Mouse (Mus musculus): ENCODE measurements around the gene Samd1.

The Samd1 gene

DNA sequence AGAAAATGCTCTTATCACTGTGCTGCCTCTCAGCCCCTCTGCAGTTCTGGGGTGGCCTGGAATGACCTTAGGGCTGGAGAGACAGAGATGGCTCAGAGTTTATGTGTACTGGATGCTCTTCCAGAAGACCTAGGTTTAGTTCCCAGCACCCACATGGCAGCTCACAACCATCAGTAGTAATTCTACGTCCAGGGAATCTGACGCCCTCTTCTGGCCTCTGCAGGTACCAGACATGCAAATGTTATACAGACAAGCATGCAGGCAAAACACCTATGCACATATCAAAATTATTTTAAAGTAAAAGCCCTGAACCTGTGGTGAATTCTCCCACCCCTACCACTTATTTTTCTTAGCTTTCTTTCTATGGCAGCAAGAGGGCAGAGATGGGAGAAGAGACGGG is 49.0 kb downstream of the Samd1 start:
- no peak for DNase-seq (ENCODE audit: extremely low read depth, insufficient read length, low spot score)

DNA sequence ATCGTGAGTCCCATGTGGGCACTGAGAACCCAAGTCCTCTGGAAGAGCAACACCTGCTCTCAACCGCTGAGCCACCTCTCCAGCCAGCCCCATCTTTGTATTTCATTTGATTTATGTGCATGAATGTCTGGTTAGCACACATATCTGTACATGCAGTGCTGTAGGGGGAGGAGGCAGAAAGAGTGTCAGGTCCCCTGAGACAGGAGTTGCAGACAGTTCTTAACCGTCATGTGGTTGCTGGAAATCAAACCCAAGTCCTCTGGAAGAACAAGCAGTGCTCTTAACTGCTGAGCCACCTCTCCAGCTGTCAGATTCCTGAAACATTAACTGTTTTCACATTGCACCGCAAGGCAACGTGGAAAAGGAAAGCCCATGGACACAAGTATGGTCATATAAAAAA is 50.7 kb downstream of the Samd1 start:
- no peak for DNase-seq (ENCODE audit: extremely low read depth, insufficient read length, low spot score)

Data from 3134 (cell line).